Mouse (Mus musculus) gonadal fat pad, adult 2 months (tissue): ENCODE measurements around the gene Gatd1. TPM values are rescaled to one million over a fixed set of nuclear protein-coding genes. Genes with fewer than 3 reads are reported as not detected.
"Not testable (repeated sequence)": the region's sequence is repeated elsewhere in the genome, so short reads cannot be mapped to it uniquely, and the experiment has no call there.

Experiments used
- DNase-seq: peaks from one replicate; pipeline ENCODE4 v3.0.0-alpha.2; 2012; ENCODE audit warnings: low read depth
- polyA plus RNA-seq: library from polyadenylated mRNA; depleted of rRNA; stranded (reverse); fragments of >200 nt; gene quantifications from 2 replicates; pipeline ENCODE4 v1.2.3, GENCODE M21; 2012

Gene Gatd1
- polyA plus RNA-seq, 1 experiment: 103 TPM

GRCm38 (mm10) chr7:141429310-141429709 lies 15.4 kb upstream of the Gatd1 start, which contains the start of gene Cend1:
TSS of gene Cend1 (minus strand) at chr7:141429491.
- no peak for DNase-seq

- no peak for DNase-seq
These were observed 14.8 kb upstream of the Gatd1 start for GRCm38 (mm10) chr7:141428701-141429100.

GRCm38 (mm10) chr7:141426948-141427730 lies 13.2 kb upstream of the Gatd1 start:
- DNase-seq: no peak

GRCm38 (mm10) chr7:141423811-141424210 lies 9.9 kb upstream of the Gatd1 start:
- no peak for DNase-seq

GRCm38 (mm10) chr7:141420030-141420702 lies 6.2 kb upstream of the Gatd1 start:
- no peak for DNase-seq

- DNase-seq: no peak
These were observed 5.0 kb upstream of the Gatd1 start for GRCm38 (mm10) chr7:141418970-141419369.

- DNase-seq: no peak
These were observed 4.1 kb upstream of the Gatd1 start for GRCm38 (mm10) chr7:141417731-141418681.

- no peak for DNase-seq
These were observed 2.4 kb upstream of the Gatd1 start for GRCm38 (mm10) chr7:141416144-141416841.

GRCm38 (mm10) chr7:141413331-141413730 lies 605 bp downstream of the Gatd1 start:
- DNase-seq: no peak

- no peak for DNase-seq
These were observed 2.3 kb downstream of the Gatd1 start for GRCm38 (mm10) chr7:141411667-141412066.

- DNase-seq: no peak
These were observed 3.3 kb downstream of the Gatd1 start for GRCm38 (mm10) chr7:141410631-141411030.

- no peak for DNase-seq
These were observed 5.1 kb downstream of the Gatd1 start for GRCm38 (mm10) chr7:141408833-141409232.

- DNase-seq: not testable (repeated sequence)
These were observed 6.3 kb downstream of the Gatd1 start for GRCm38 (mm10) chr7:141407670-141408069.

- DNase-seq: no peak
These were observed 8.5 kb downstream of the Gatd1 start for GRCm38 (mm10) chr7:141405466-141405865.

- no peak for DNase-seq
These were observed 10.6 kb downstream of the Gatd1 start for GRCm38 (mm10) chr7:141403305-141403704.

GRCm38 (mm10) chr7:141395348-141395747 lies 18.6 kb downstream of the Gatd1 start:
- no peak for DNase-seq

GRCm38 (mm10) chr7:141394771-141395170 lies 19.2 kb downstream of the Gatd1 start:
- DNase-seq: no peak

GRCm38 (mm10) chr7:141394158-141394557 lies 19.8 kb downstream of the Gatd1 start:
- DNase-seq: no peak

- no peak for DNase-seq
These were observed 21.2 kb downstream of the Gatd1 start for GRCm38 (mm10) chr7:141392552-141393222.

- no peak for DNase-seq
These were observed 22.0 kb downstream of the Gatd1 start, which contains the start of gene Taldo1 for GRCm38 (mm10) chr7:141391625-141392551. TSS of gene Taldo1 (plus strand) at chr7:141392199.
